Mouse (Mus musculus): Measurements from ENCODE around the gene Slc2a3.
A peak's percentile ranks its signal among the peaks of the same experiment; 100 is the strongest.
"Not testable (repeated sequence)": the region's sequence is repeated elsewhere in the genome, so short reads cannot be mapped to it uniquely, and the experiment has no call there.

Slc2a3 gene

DNA sequence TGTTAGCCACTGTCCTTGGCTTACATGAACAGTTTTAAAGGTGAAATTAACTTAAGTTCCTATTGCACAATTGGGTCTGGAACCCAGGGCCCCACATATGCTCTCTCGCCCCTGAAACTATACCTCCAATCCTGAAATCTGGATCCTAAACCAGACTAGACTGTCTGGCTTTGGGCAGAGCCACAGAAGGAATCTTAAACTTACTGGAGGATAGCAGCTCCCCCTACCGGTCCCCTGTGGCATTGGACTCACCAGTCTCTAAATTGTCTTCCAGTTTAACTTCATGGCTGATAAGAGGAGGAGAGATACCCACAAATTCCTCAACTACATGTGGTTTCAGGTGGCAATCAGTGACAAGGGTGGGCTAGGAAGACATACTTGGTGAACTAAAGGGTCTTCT, 81.5 kb downstream of the Slc2a3 start:
- no peaks in the 10 kb centered on the region for H3K36me3 ChIP-seq (ENCODE audit: control insufficient read depth, insufficient read depth, low read length, poor library complexity, severe bottlenecking)
- DNase-seq (ENCODE audit: low read depth, low spot score): peak; percentile 69
- H3K27me3 ChIP-seq (ENCODE audit: control insufficient read depth, insufficient read depth, low read length, poor library complexity, severe bottlenecking): no peaks in the 10 kb centered on the region

GRCm38 (mm10) chr6:122718224-122718623, 83.2 kb downstream of the Slc2a3 start:
- not testable (repeated sequence) for DNase-seq (ENCODE audit: low read depth, low spot score)

DNA sequence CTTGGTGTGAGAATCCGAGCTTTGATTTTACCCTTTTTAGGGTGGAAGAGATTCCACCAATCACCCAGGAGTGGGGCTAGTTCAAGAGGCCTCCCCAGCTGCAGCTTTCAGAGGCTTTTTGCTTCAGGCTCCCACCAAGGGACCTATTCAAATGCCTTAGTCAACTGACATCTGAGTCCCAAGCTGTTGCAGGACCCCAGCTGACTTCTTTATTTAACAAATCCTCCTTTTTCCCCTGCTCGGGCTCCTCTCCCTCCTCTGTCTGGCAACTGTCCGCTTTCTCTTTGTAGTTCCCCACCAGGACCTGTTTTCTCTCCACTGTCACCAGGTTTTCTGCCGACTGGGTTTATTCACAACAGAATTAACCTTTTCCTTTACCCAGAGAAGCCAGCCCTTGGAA, 85.6 kb downstream of the Slc2a3 start:
- no peaks in the 10 kb centered on the region for H3K27me3 ChIP-seq (ENCODE audit: control insufficient read depth, insufficient read depth, low read length, poor library complexity, severe bottlenecking)
- DNase-seq (ENCODE audit: low read depth, low spot score): no peak

More at GRCm38 (mm10) chr6:122718224-122718623, 83.2 kb downstream of the Slc2a3 start:
- H3K27me3 ChIP-seq (ENCODE audit: control insufficient read depth, insufficient read depth, low read length, poor library complexity, severe bottlenecking); H3K36me3 ChIP-seq (ENCODE audit: control insufficient read depth, insufficient read depth, low read length, poor library complexity, severe bottlenecking): not testable (repeated sequence)

GRCm38 (mm10) chr6:122714707-122715365, 86.6 kb downstream of the Slc2a3 start:
- Histone ChIP-seq H3K27me3 (ENCODE audit: control insufficient read depth, insufficient read depth, low read length, poor library complexity, severe bottlenecking) (no peaks in the 10 kb centered on the region), H3K36me3 (ENCODE audit: control insufficient read depth, insufficient read depth, low read length, poor library complexity, severe bottlenecking) (no peaks in the 10 kb centered on the region)
- DNase-seq (ENCODE audit: low read depth, low spot score): no peak

More for the DNA sequence above, 85.6 kb downstream of the Slc2a3 start:
- no peaks in the 10 kb centered on the region for H3K36me3 ChIP-seq (ENCODE audit: control insufficient read depth, insufficient read depth, low read length, poor library complexity, severe bottlenecking)

DNA sequence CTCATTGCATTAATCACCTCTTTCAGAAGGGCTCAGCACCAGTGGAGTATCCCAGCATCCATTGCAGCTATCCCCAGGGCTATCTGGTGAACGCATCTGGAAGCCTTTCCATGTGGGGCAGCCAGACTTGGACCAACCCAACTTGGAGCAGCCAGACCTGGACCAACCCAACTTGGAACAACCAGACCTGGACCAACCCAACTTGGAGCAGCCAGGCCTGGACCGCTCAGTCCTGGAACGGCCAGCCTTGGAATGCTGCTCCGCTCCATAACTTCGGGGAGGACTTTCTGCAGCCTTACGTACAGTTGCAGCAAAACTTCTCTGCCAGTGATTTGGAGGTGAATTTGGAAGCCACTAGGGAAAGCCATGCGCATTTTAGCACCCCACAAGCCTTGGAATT, 88.3 kb downstream of the Slc2a3 start:
- H3K27me3 ChIP-seq (ENCODE audit: control insufficient read depth, insufficient read depth, low read length, poor library complexity, severe bottlenecking); DNase-seq (ENCODE audit: low read depth, low spot score); H3K36me3 ChIP-seq (ENCODE audit: control insufficient read depth, insufficient read depth, low read length, poor library complexity, severe bottlenecking): not testable (repeated sequence)

DNA sequence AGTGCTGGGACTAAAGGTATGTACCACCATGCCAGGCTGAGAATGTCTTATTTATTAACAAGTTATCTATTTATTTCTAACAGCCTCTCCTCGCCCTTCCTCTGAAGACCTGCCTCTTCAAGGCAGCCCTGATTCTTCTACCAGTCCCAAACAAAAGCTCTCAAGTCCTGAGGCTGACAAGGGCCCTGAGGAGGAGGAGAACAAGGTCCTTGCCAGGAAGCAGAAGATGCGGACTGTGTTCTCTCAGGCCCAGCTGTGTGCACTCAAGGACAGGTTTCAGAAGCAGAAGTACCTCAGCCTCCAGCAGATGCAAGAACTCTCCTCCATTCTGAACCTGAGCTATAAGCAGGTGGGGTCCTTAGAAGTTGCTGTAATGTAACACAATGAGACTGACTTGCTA, 90.0 kb downstream of the Slc2a3 start:
- H3K27me3 ChIP-seq (ENCODE audit: control insufficient read depth, insufficient read depth, low read length, poor library complexity, severe bottlenecking): no peaks in the 10 kb centered on the region
- DNase-seq (ENCODE audit: low read depth, low spot score): no peak
- no peaks in the 10 kb centered on the region for H3K36me3 ChIP-seq (ENCODE audit: control insufficient read depth, insufficient read depth, low read length, poor library complexity, severe bottlenecking)

DNA sequence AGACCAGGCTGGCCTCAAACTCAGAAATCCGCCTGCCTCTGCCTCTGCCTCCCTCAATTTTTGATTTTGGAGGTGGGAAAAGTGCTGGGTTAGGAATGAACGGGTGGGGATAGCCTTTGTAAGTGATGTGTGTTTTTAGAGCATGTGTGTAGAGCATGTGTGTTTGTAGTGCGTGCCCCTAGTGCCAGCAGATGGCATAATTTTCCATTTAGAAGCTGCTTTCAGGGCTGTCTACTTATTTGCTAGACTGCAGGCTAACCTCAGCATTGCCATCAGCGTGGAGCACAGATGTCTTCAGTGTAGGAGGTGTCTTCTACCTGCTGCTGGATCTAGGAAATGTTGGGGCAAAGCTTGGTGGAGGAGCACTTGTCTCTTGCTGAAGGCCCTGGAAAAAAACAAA, 92.6 kb downstream of the Slc2a3 start:
- DNase-seq (ENCODE audit: low read depth, low spot score): no peak
- Histone ChIP-seq H3K36me3 (ENCODE audit: control insufficient read depth, insufficient read depth, low read length, poor library complexity, severe bottlenecking) (no peaks in the 10 kb centered on the region), H3K27me3 (ENCODE audit: control insufficient read depth, insufficient read depth, low read length, poor library complexity, severe bottlenecking) (no peaks in the 10 kb centered on the region)

GRCm38 (mm10) chr6:122707036-122707800, 94.2 kb downstream of the Slc2a3 start, which contains the start of gene Nanog:
Gene Nanog, plus strand, starts transcription at chr6:122707489.
- no peak for DNase-seq (ENCODE audit: low read depth, low spot score)
- Histone ChIP-seq H3K27me3 (ENCODE audit: control insufficient read depth, insufficient read depth, low read length, poor library complexity, severe bottlenecking) (no peaks in the 10 kb centered on the region), H3K36me3 (ENCODE audit: control insufficient read depth, insufficient read depth, low read length, poor library complexity, severe bottlenecking) (no peaks in the 10 kb centered on the region)

DNA sequence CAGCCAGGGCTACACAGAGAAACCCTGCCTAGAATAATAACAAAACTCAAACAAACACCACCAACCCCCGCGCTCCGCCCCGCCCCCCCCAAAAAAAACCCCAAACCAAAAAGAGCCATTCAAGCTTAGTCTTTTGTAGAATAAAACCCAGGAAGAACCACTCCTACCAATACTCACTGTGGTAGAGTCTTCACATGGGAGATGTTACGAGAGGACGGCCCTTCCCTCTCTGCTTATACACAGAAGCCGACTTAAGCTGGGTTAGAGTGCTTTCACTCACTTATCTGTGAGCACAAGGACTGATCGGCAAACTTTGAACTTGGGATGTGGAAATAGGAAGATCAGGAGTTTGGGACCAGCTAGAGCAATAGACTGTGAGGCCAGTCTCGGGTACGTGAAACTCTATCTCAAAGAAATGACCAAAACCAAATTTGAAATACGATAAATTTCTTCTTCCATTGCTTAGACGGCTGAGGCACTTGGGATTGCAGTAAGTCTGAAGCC, 95.1 kb downstream of the Slc2a3 start:
- H3K27me3 ChIP-seq (ENCODE audit: control insufficient read depth, insufficient read depth, low read length, poor library complexity, severe bottlenecking): no peaks in the 10 kb centered on the region
- DNase-seq (ENCODE audit: low read depth, low spot score): no peak
- no peaks in the 10 kb centered on the region for H3K36me3 ChIP-seq (ENCODE audit: control insufficient read depth, insufficient read depth, low read length, poor library complexity, severe bottlenecking)

DNA sequence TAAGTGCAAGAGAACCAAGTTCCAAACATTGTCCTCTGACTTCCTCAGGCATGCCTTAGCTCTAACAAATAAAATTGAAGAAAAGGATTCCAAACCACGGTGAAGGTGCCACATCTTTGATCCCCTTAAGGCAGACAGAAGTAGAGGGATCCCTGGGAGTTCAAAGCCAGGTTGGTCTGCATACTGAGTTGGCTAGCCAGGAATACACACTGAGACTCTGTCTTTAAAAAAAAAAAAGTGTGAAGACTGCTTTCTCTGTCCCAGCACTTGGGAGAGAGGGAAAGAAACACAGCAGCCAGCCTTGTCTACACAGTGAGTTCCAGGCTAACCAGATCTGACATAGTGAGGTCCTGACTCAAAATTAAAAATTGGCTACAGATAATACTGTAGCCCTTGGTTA, 97.7 kb downstream of the Slc2a3 start:
- no peaks in the 10 kb centered on the region for H3K27me3 ChIP-seq (ENCODE audit: control insufficient read depth, insufficient read depth, low read length, poor library complexity, severe bottlenecking)

DNA sequence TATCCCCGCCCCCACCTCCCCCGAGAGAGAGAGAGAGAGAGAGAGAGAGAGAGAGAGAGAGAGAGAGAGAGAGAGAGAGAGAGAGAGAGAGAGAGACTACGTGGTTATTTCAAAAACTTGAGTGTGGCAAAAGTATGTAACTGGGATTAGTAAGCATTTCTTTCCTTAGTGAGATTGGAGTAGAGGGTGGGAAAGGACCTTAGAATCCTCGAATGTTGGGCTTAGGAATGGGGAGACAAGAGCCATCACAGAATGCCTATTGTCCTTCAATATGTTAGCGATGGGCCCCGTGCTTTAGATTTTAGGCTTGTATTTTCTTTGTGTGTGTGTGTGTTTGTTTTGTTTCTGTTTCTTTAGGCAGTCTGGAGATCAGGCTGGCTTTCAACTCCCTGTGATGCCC, 98.2 kb downstream of the Slc2a3 start:
- H3K36me3 ChIP-seq (ENCODE audit: control insufficient read depth, insufficient read depth, low read length, poor library complexity, severe bottlenecking): no peaks in the 10 kb centered on the region
- H3K27me3 ChIP-seq (ENCODE audit: control insufficient read depth, insufficient read depth, low read length, poor library complexity, severe bottlenecking): no peaks in the 10 kb centered on the region
- no peak for DNase-seq (ENCODE audit: low read depth, low spot score)

More for the DNA sequence above, 97.7 kb downstream of the Slc2a3 start:
- no peaks in the 10 kb centered on the region for H3K36me3 ChIP-seq (ENCODE audit: control insufficient read depth, insufficient read depth, low read length, poor library complexity, severe bottlenecking)
- DNase-seq (ENCODE audit: low read depth, low spot score): no peak

- Histone ChIP-seq H3K27me3 (ENCODE audit: control insufficient read depth, insufficient read depth, low read length, poor library complexity, severe bottlenecking) (no peaks in the 10 kb centered on the region), H3K36me3 (ENCODE audit: control insufficient read depth, insufficient read depth, low read length, poor library complexity, severe bottlenecking) (no peaks in the 10 kb centered on the region)
- DNase-seq (ENCODE audit: low read depth, low spot score): no peak
Measured at GRCm38 (mm10) chr6:122702480-122703124, 98.8 kb downstream of the Slc2a3 start.

DNA sequence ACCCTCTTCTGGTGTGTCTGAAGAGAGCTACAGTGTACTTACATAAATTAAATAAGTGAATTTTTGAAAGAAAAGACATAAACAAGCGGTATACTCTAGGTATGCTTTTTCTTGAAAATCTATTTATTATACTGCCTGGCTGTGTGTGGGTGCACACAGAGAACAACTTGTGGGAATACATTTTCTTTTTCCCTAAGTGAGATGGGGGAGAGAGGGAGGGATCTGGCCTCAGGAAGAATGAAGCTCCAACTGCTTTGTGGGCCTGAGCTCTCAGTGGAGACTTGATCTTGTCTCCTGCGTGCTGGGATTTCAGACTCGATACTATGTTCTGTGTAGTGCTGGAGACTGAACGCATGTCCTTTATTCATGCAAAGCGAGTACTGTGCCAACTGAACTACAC, 99.6 kb downstream of the Slc2a3 start:
- Histone ChIP-seq H3K27me3 (ENCODE audit: control insufficient read depth, insufficient read depth, low read length, poor library complexity, severe bottlenecking) (no peaks in the 10 kb centered on the region), H3K36me3 (ENCODE audit: control insufficient read depth, insufficient read depth, low read length, poor library complexity, severe bottlenecking) (no peaks in the 10 kb centered on the region)
- DNase-seq (ENCODE audit: low read depth, low spot score): no peak

- DNase-seq (ENCODE audit: low read depth, low spot score): not testable (repeated sequence)
Measured at GRCm38 (mm10) chr6:122699628-122700027, 101.8 kb downstream of the Slc2a3 start.

DNA sequence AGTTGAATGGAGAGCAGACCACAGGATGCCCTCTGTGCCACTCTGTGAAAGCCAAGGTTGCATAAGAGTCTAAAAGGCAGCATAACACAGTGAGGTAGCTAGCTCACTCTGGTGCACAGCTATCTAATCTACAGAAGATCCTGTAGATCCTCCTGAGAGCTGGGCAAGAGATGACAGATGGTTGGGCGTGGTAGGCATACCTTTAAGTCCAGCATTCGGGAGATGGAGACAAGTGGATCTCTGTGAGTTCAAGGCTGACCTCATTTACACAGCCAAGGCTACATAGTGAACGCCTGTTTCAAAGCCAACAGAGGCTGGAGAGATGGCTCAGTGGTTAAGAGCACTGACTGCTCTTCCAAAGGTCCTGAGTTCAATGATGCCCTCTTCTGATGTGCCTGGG, 106.0 kb downstream of the Slc2a3 start:
- Histone ChIP-seq H3K27me3 (ENCODE audit: control insufficient read depth, insufficient read depth, low read length, poor library complexity, severe bottlenecking) (no peaks in the 10 kb centered on the region), H3K36me3 (ENCODE audit: control insufficient read depth, insufficient read depth, low read length, poor library complexity, severe bottlenecking) (no peaks in the 10 kb centered on the region)
- no peak for DNase-seq (ENCODE audit: low read depth, low spot score)

More at GRCm38 (mm10) chr6:122699628-122700027, 101.8 kb downstream of the Slc2a3 start:
- not testable (repeated sequence) for H3K27me3 ChIP-seq (ENCODE audit: control insufficient read depth, insufficient read depth, low read length, poor library complexity, severe bottlenecking); H3K36me3 ChIP-seq (ENCODE audit: control insufficient read depth, insufficient read depth, low read length, poor library complexity, severe bottlenecking)
